Mouse (Mus musculus) embryonic facial prominence, embryonic 14.5 days (tissue): Measurements from ENCODE around the gene Pbx3. TPM values are rescaled to one million over a fixed set of nuclear protein-coding genes. Genes with fewer than 3 reads are reported as not detected.

Source experiments
- polyA plus RNA-seq: library from polyadenylated mRNA; unstranded; fragments of >200 nt; fragmentation: Nextera tagmentation; extraction: Ambion mirVana; gene quantifications from 2 replicates; pipeline ENCODE4 v1.2.1, GENCODE M21; 2014

Gene Pbx3
- polyA plus RNA-seq, 1 experiment from 2014 or later: 27.1 TPM

Other genes starting within 250 kb of the Pbx3 start
- 88.0 and 93.5 TPM in 2 replicates for gene Mapkap1, start 33.6 kb upstream of the Pbx3 start, polyA plus RNA-seq